Mouse (Mus musculus) bone marrow, adult 2 months (tissue): Measurements from ENCODE around the gene Klrg2.

Experiments
- CTCF ChIP-seq: fragments of 200-500 bp; IDR thresholded peaks from 2 replicates; pipeline ENCODE4 v1.5.1; 2011; ENCODE audit warnings: low read length, control low read depth; ENCODE audit not compliant: control insufficient read depth, insufficient read depth
- POLR2A ChIP-seq: fragments of 200-500 bp; IDR thresholded peaks from 2 replicates; pipeline ENCODE4 v1.6.1; 2011; ENCODE audit warnings: low read depth, mild to moderate bottlenecking, control low read depth, low read length, borderline replicate concordance; ENCODE audit not compliant: control insufficient read depth

GRCm38 (mm10) chr6:38609892-38610291 lies 27.1 kb downstream of the Klrg2 start:
- TF ChIP-seq CTCF (no peak), POLR2A (no peak)
